Mouse (Mus musculus) activated CD4-positive, CD25-positive, alpha-beta regulatory T cell, adult 9 weeks (primary cell): ENCODE data around the gene Glipr1l1. TPM values are rescaled to one million over a fixed set of nuclear protein-coding genes. Genes with fewer than 3 reads are reported as not detected.

Source experiments
- polyA plus RNA-seq: library from polyadenylated mRNA; unstranded; fragments of 100-300 nt; shearing (Covaris generic); gene quantifications from one replicate; pipeline ENCODE4 v1.2.1, GENCODE M21; 2017

The Glipr1l1 gene
- polyA plus RNA-seq = not detected

DNA sequence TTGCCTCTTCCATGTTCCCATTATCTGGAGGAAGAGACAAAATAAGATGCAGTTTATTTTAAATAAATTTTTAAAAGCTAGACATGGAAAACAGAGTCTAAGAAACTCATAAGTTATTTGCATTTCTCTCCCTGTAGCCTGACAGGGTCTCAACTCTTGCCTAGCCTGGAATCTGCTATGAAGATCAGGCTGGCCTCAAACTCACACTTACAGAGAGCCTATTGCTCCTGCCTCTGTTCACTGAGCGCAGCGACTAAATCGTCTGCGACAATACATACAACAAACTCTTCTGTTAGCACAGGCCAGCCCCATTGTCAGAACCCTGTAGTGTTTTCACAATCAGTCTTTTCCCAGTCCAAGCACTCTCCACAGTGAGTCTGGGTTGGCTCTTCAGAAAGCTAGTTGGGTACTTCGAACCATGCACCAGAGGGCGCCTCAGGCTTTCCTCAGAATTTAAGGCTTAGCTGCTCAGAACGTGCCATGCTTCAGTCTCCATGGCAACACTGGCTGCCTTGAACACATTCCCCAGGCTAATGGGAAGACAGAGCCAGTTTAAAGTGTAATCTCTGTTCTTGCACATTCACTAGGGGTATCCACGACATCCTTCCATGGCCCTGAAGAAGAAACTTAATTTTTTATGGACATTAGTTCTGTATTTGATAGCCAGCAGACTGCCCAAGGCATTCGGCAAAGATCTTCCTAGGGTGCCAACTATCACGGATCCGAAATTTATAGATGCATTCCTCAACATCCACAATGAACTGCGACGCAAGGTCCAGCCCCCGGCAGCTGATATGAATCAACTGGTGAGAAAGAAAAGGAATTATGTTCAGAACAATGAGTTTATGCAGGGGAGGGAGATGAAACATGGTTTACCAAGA, at the start of gene Glipr1l1:
Gene Glipr1l1 (plus strand): TSS at position 488 of the 881 bp plus-strand sequence.

DNA sequence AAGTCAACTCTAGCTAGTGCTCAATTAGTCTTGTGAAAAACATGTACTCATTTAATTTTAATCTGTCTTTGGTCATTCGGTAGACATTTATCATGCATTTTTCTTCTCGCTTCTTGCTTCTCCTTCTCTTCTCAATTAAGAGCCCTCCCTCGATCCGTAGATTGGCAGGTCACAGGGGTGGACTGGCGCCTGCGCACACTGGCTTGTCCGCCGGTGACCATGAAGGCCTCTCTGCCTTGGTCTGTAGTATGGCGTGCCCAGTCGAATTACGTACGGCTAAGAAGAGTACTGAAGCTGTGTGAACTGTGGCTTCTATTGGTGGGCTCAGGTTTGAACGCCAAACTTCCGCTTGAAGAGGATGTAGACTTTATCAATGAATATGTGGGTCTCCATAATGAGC, 23.2 kb downstream of the Glipr1l1 start, which contains the start of gene Glipr1l2:
Gene Glipr1l2 (plus strand): TSS at position 198 of the 400 bp plus-strand sequence.

Other genes starting within 250 kb of the Glipr1l1 start
- 50.7 TPM for gene Krr1, start 87.5 kb upstream of the Glipr1l1 start, polyA plus RNA-seq
- gene Glipr1, start 57.6 kb upstream of the Glipr1l1 start, polyA plus RNA-seq = 158 TPM
- not detected for gene Glipr1l2, start 23.2 kb downstream of the Glipr1l1 start, polyA plus RNA-seq
- gene Glipr1l3, start 100.1 kb downstream of the Glipr1l1 start, polyA plus RNA-seq = not detected
- gene Caps2, start 103.4 kb downstream of the Glipr1l1 start, polyA plus RNA-seq = 0.22 TPM
- not detected for gene Kcnc2, start 210.9 kb downstream of the Glipr1l1 start, polyA plus RNA-seq